Mouse (Mus musculus): Measurements from ENCODE around the gene Pde4b.

DNA sequence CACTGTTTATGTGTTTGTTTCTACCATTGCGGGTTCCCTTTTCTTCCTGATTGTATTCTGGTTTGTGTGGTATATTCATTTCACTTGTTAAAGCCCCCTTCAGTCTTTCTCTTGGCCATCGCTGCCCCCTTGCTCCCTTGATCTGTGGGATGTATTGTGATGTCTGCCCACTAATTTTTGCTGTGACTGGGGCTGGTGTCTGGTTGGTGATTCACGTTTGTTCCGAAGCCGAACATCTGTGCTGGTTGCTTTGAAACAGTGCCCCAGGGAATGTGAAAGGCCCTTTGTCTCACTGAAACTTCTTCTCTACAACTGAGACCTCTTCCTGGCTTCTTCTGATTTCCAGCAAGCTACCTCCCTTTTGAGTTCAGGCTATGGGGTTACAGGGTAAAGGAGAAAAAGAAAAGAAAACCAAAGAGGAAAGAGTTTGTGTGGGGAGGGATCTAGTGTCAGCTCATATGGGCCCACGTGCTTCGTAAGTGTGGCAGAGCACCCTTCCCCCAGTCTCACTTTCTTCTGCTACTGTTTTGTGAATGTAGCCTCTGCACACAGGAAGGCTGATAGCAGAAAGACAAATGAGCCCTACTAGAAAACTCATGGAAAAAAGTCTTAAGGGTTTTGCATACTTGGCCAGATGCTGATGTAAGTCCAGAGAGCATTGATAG is 396.1 kb downstream of the Pde4b start:
- TF ChIP-seq CTCF (IDR thresholded peaks at IDR 0.05; ENCODE audit: borderline replicate concordance, control insufficient read depth, extremely low read depth, insufficient read depth, low read length, poor library complexity) (no peak), POLR2A (IDR thresholded peaks at IDR 0.05; ENCODE audit: control insufficient read depth, extremely low read depth, insufficient read depth, low read length, poor library complexity) (no peak)

Measured in thymus, adult 2 months (tissue).